In genomic region chr2:143851354-143852221, GRCm38 (mm10) we compare ENCODE assay signal across 8 mouse cellular contexts. TPM values are rescaled to one million over a fixed set of nuclear protein-coding genes. Genes with fewer than 3 reads are reported as not detected.
DNase-seq lines count a peak whose midpoint lies in the region; ATAC-seq lines count a peak whose summit lies in the region.

No protein-coding gene starts in this region.

- H3K4me2 ChIP-seq in forebrain, embryonic 13.5 days, result no peak overlapping the region
- no peak overlapping the region for H3K4me2 ChIP-seq in forebrain, embryonic 11.5 days (ENCODE audit: low read depth, low read length, severe bottlenecking)

- no peak overlapping the region for H3K9ac ChIP-seq in forebrain, embryonic 13.5 days
- H3K9ac ChIP-seq in forebrain, embryonic 11.5 days (ENCODE audit: low read length), result no peak overlapping the region

- H3K27me3 ChIP-seq in forebrain, embryonic 13.5 days, result no peaks in the 10 kb centered on the region
- no peaks in the 10 kb centered on the region for H3K27me3 ChIP-seq in forebrain, embryonic 11.5 days (ENCODE audit: control insufficient read depth, insufficient read depth, low read length)

- peak; percentile 75; the same call in 1 of the 2 replicates for ATAC-seq in forebrain, embryonic 13.5 days
- no peak for ATAC-seq in forebrain, embryonic 11.5 days (replicated peaks; ENCODE audit: low FRiP score)

- no peak for DNase-seq in forebrain, embryonic 11.5 days (ENCODE audit: low spot score)
- DNase-seq in left cerebral cortex, postnatal 14 days (ENCODE audit: low spot score in 2 of 2), result peak; percentile 12 to 30
- DNase-seq in left cerebral cortex, adult 8-10 months (ENCODE audit: low spot score in 2 of 2), result no peak
- peak; percentile 61 to 77 for DNase-seq in cerebellum, postnatal 10 days
- peak; percentile 10 for DNase-seq in layer of hippocampus, adult 9-10 months (ENCODE audit: low spot score)
- no peak for DNase-seq in kidney, adult 8-10 months
- no peak for DNase-seq in testis, postnatal 14 days (ENCODE audit: low spot score)

- H3K36me3 ChIP-seq in forebrain, embryonic 13.5 days (ENCODE audit: poor library complexity, severe bottlenecking), result no peaks in the 10 kb centered on the region
- H3K36me3 ChIP-seq in forebrain, embryonic 11.5 days (ENCODE audit: control insufficient read depth, insufficient read depth, low read length), result no peaks in the 10 kb centered on the region

- H3K4me1 ChIP-seq in forebrain, embryonic 13.5 days, result no peaks in the 10 kb centered on the region
- no peaks in the 10 kb centered on the region for H3K4me1 ChIP-seq in forebrain, embryonic 11.5 days (replicated peaks; ENCODE audit: control insufficient read depth, insufficient read depth, low read length)

- WGBS in forebrain, embryonic 13.5 days, result 83% methylated on average over 12 of the region's 12 CpGs
- WGBS in forebrain, embryonic 11.5 days, result 89% methylated on average over 12 of the region's 12 CpGs

- H3K27ac ChIP-seq in forebrain, embryonic 13.5 days, result no peak overlapping the region
- H3K27ac ChIP-seq in forebrain, embryonic 11.5 days (ENCODE audit: low read depth, low read length), result no peak overlapping the region

- no peaks in the 10 kb centered on the region for H3K9me3 ChIP-seq in forebrain, embryonic 13.5 days (replicated peaks)
- no peaks in the 10 kb centered on the region for H3K9me3 ChIP-seq in forebrain, embryonic 11.5 days (ENCODE audit: control insufficient read depth, low read length)

- no peak overlapping the region for H3K4me3 ChIP-seq in forebrain, embryonic 13.5 days
- no peak overlapping the region for H3K4me3 ChIP-seq in forebrain, embryonic 11.5 days (ENCODE audit: low read depth, low read length)

- intact Hi-C loops in left cerebral cortex, postnatal 14 days (cut with DNase I), result no loop called here

RNA-seq across cellular contexts. Expression of gene Bfsp1, which starts 11.4 kb away (rescaled TPM):
- polyA plus RNA-seq in forebrain, embryonic 13.5 days (2015; fragmentation: Nextera tagmentation; extraction: Ambion mirVana), result 0.53 and 0.57 TPM in 2 replicates
- polyA plus RNA-seq in forebrain, embryonic 11.5 days (2014; fragmentation: Nextera tagmentation; extraction: Ambion mirVana), result 0.44 and 1.7 TPM in 2 replicates
- total RNA-seq in left cerebral cortex, postnatal 14 days (2021), result 1 to 10 TPM; 1.4 to 1.8 TPM
- 1 to 10 TPM in 3 of 4 experiments, under 1 TPM in 1; 0.97 to 1.5 (median 1.3) TPM for total RNA-seq in left cerebral cortex, adult 8-10 months (2022)

Comparison
In these comparisons a context has a peak if more than half of its experiments do, and no peak if none do; other contexts are left out.
1. DNase-seq: peak in left cerebral cortex, postnatal 14 days (2 of 2), cerebellum, postnatal 10 days (2 of 2) and layer of hippocampus, adult 9-10 months (single experiment); none in forebrain, embryonic 11.5 days (single experiment), left cerebral cortex, adult 8-10 months (0 of 2), kidney, adult 8-10 months (0 of 2) and testis, postnatal 14 days (single experiment).